Mouse (Mus musculus): Measurements from ENCODE around the gene Cfap97d2. TPM values are rescaled to one million over a fixed set of nuclear protein-coding genes. Genes with fewer than 3 reads are reported as not detected.

Gene Cfap97d2
- total RNA-seq, 2 experiments from 2014 or later: 0.76 to 1.4 TPM

Other genes starting within 250 kb of the Cfap97d2 start
- gene Gas6, start 211.4 kb upstream of the Cfap97d2 start, total RNA-seq (2021): 10 to 100 TPM; 97.5 to 98.9 TPM
- gene 1700029H14Rik, start 143.4 kb upstream of the Cfap97d2 start, total RNA-seq (2021): not detected
- gene Rasa3, start 28.3 kb upstream of the Cfap97d2 start, total RNA-seq (2021): 10 to 100 TPM; 56.7 TPM
- gene Cdc16, start 51.8 kb downstream of the Cfap97d2 start, total RNA-seq (2021): 10 to 100 TPM; 49.6 to 51.6 TPM
- gene Upf3a, start 79.7 kb downstream of the Cfap97d2 start, total RNA-seq (2021): 10 to 100 TPM; 32.5 to 33.8 TPM
- gene AF366264, start 132.5 kb downstream of the Cfap97d2 start, total RNA-seq (2021): not detected
- gene Champ1, start 163.8 kb downstream of the Cfap97d2 start, total RNA-seq (2021): 10 to 100 TPM; 27.3 to 29.9 TPM
- gene Coprs, start 184.4 kb downstream of the Cfap97d2 start, total RNA-seq (2021): 10 to 100 TPM; 35.9 to 37.0 TPM